Mouse (Mus musculus) layer of hippocampus, adult 2 months (tissue): ENCODE data around the gene 2310061N02Rik. TPM values are rescaled to one million over a fixed set of nuclear protein-coding genes. Genes with fewer than 3 reads are reported as not detected.

ENCODE experiments used
- DNase-seq, 2 experiments: peaks; one replicate each; pipeline ENCODE4 v3.0.0; 2022; ENCODE audit warnings: low spot score in 2 of 2
- H3K27ac ChIP-seq: fragments of 200-600 bp; 2 replicates; pipeline ENCODE4 v1.8.1; 2022
- H3K4me3 ChIP-seq: fragments of 200-600 bp; 2 replicates; pipeline ENCODE4 v1.8.1; 2022; ENCODE audit warnings: mild to moderate bottlenecking
- CTCF ChIP-seq: fragments of 200-600 bp; conservative IDR thresholded peaks from 2 replicates; pipeline ENCODE4 v1.8.1; 2022; ENCODE audit warnings: antibody characterized with exemption, mild to moderate bottlenecking, moderate library complexity
- total RNA-seq, 2 experiments: library from RNA; stranded (reverse); gene quantifications; 2 replicates each; pipeline ENCODE4 v1.2.3; 2021

2310061N02Rik gene
- total RNA-seq, 2 experiments from 2014 or later = not detected

GRCm38 (mm10) chr16:88679099-88679498 lies 28.7 kb downstream of the 2310061N02Rik start:
- no peak for DNase-seq
- no peak overlapping the region for H3K4me3 ChIP-seq

DNA sequence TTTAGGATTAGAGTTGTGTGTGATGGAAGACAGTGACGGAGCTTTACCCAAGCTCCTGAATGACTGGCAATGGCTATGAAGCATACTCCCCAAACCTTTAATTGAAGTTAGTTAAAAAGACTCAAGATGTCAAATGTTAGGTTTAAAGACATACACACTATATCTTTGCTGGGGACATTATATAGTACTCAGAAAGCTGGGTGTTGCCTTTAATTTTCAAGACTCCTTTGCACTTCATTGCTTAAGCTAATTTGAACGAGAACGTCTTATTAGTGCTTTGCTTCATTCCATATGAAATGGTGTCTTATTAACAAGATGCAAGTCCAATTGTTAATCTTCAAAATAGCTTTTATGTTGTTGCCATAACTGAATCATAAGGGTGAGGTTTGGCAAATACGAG lies 36.2 kb downstream of the 2310061N02Rik start, which contains the start of gene Krtap27-1:
Krtap27-1 (minus strand) TSS at position 101 of the 400 bp plus-strand sequence.
- H3K27ac ChIP-seq = no peak within 1 kb of the TSS
- no peak for TF ChIP-seq CTCF
- no peak for DNase-seq
- no peak within 1 kb of the TSS for H3K4me3 ChIP-seq

More at GRCm38 (mm10) chr16:88679099-88679498, 28.7 kb downstream of the 2310061N02Rik start:
- TF ChIP-seq CTCF = no peak
- H3K27ac ChIP-seq = no peak overlapping the region

DNA sequence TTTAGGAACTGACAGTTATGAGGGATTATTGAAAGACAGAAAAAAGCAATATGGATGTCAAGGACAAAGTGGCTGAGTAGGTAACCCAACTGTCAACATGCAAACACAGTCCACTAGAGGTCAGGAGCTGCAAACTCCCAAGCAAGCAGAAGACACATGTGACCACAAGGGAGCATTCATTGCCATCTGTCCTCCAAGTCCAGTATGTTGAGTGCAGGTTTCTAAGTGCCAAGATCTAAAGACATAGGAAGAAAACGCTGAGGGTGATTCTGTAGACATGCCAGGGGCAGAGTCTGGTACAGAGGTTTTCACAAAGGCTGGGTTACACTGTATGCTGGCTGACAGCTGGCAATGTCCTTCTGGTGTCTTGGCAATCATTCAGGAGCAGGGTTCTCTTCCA lies 50.3 kb downstream of the 2310061N02Rik start:
- TF ChIP-seq CTCF = peak; percentile 32; the same call in 1 of the 2 replicates
- H3K27ac ChIP-seq = no peak overlapping the region
- DNase-seq = no peak
- H3K4me3 ChIP-seq = no peak overlapping the region

Other genes with a start within 250 kb of the 2310061N02Rik start
- gene Cldn17, start 201.0 kb downstream of the 2310061N02Rik start, total RNA-seq = not detected
- not detected for gene Cldn8, start 144.8 kb downstream of the 2310061N02Rik start, total RNA-seq
- gene Krtap24-1, start 95.7 kb downstream of the 2310061N02Rik start, total RNA-seq = not detected
- not detected for gene 2310079G19Rik, start 80.3 kb downstream of the 2310061N02Rik start, total RNA-seq
- gene Krtap26-1, start 60.2 kb downstream of the 2310061N02Rik start, total RNA-seq = not detected
- not detected for gene Krtap27-1, start 36.3 kb downstream of the 2310061N02Rik start, total RNA-seq
- gene Krtap13-1, start 20.9 kb upstream of the 2310061N02Rik start, total RNA-seq = not detected
- not detected for gene Krtap13, start 43.7 kb upstream of the 2310061N02Rik start, total RNA-seq
- not detected for gene 2310034C09Rik, start 50.9 kb upstream of the 2310061N02Rik start, total RNA-seq
- not detected for gene 2310057N15Rik, start 66.2 kb upstream of the 2310061N02Rik start, total RNA-seq
- gene Gm5965, start 69.9 kb upstream of the 2310061N02Rik start, total RNA-seq = not detected
- not detected for gene Gm20741, start 104.3 kb upstream of the 2310061N02Rik start, total RNA-seq
- not detected for gene Krtap15, start 112.3 kb upstream of the 2310061N02Rik start, total RNA-seq
- not detected for gene Krtap14, start 118.2 kb upstream of the 2310061N02Rik start, total RNA-seq
- not detected for gene Krtap19-1, start 161.4 kb upstream of the 2310061N02Rik start, total RNA-seq
- not detected for gene Krtap19-2, start 166.3 kb upstream of the 2310061N02Rik start, total RNA-seq
- not detected for gene Krtap19-3, start 170.1 kb upstream of the 2310061N02Rik start, total RNA-seq
- gene Krtap19-4, start 177.1 kb upstream of the 2310061N02Rik start, total RNA-seq = not detected
- gene Krtap19-5, start 188.5 kb upstream of the 2310061N02Rik start, total RNA-seq = not detected
- gene Krtap19-9b, start 224.3 kb upstream of the 2310061N02Rik start, total RNA-seq = not detected